Mouse (Mus musculus) embryonic fibroblast, embryonic 13.5 days (primary cell): ENCODE measurements around the gene Slc7a5.

Experiments used
- CTCF ChIP-seq: IDR thresholded peaks from 2 replicates; pipeline ENCODE4 v1.5.1; 2011; ENCODE audit warnings: mild to moderate bottlenecking, control low read depth, low read length, moderate library complexity, borderline replicate concordance; ENCODE audit not compliant: insufficient read depth
- POLR2A ChIP-seq: IDR thresholded peaks from 2 replicates; pipeline ENCODE4 v1.6.1; 2011; ENCODE audit warnings: low read depth, mild to moderate bottlenecking, control low read depth, low read length, moderate library complexity

GRCm38 (mm10) chr8:121948321-121949145, 41.0 kb upstream of the Slc7a5 start:
- TF ChIP-seq CTCF: no peak
- TF ChIP-seq POLR2A: no peak
